Comparison of ENCODE assay signal across 8 mouse cellular contexts in the genomic region with DNA sequence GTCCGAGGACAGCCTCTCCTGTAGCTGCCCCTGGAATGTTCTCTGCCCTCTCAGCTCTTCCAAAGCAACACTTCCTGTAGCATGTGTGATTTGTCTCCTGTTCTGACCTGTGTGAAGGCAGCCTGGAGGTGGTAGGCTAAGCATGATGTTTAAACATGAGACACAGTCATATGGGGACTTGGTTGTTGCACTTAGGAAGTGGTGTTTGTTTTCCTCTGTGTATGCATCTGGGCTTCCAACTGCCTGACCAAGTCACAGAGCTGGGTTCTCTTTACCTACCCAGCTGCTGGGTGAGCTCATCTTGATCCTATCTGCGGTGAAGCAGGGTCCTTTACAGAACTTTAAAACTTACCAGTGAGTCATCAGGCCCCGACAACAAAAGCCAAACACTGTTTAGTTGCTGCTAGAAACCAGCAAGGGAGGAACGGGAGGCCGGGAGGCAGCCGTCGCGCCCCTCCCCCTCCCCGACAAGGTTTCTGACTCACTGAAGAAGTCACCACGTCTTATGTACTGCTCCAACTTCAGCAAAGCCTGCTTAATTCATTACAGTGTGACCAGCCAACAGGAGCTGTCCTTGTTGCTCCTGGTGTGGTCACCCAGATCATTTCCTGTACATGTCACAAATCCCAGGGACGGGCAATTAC. TPM values are rescaled to one million over a fixed set of nuclear protein-coding genes. Genes with fewer than 3 reads are reported as not detected.
DNase-seq lines count a peak whose midpoint lies in the region; ATAC-seq and TF ChIP-seq lines count a peak whose summit lies in the region.

No protein-coding gene starts in this region.

- H3K4me3 ChIP-seq in bone marrow, adult 2 months (replicated peaks; ENCODE audit: control insufficient read depth, low read depth, low read length), result peak overlapping the region; percentile 9
- H3K4me3 ChIP-seq in gastrocnemius, adult 2 months, result peak overlapping the region; percentile 59
- no peak overlapping the region for H3K4me3 ChIP-seq in hindbrain, embryonic 16.5 days (ENCODE audit: low read length)
- peak overlapping the region; percentile 29; the same call in 1 of the 2 replicates for H3K4me3 ChIP-seq in liver, embryonic 11.5 days (ENCODE audit: low read depth, low read length)
- H3K4me3 ChIP-seq in thymus, adult 2 months (ENCODE audit: control insufficient read depth, insufficient read depth, low read length), result no peak overlapping the region

- peak; percentile 15 for DNase-seq in layer of hippocampus, adult 11-12 months (ENCODE audit: low spot score)
- DNase-seq in layer of hippocampus, adult 8-10 months (ENCODE audit: low spot score in 2 of 2), result no peak
- peak; percentile 83 for DNase-seq in gastrocnemius, adult 2 months
- peak; percentile 67 for DNase-seq in liver, embryonic 11.5 days (ENCODE audit: low spot score)
- DNase-seq in naive thymus-derived CD4-positive, alpha-beta T cell, adult 2 months (ENCODE audit: low read depth), result peak; percentile 64
- DNase-seq in thymus, adult 2 months, result peak; percentile 54

- 10% methylated on average over 11 of the region's 11 CpGs for WGBS in bone marrow, adult 2 months
- WGBS in hindbrain, embryonic 16.5 days, result 18% methylated on average over 11 of the region's 11 CpGs
- 13% methylated on average over 11 of the region's 11 CpGs for WGBS in liver, embryonic 11.5 days
- 17% methylated on average over 11 of the region's 11 CpGs for WGBS in thymus, adult 2 months

- H3K36me3 ChIP-seq in hindbrain, embryonic 16.5 days (ENCODE audit: control insufficient read depth, insufficient read depth, low read length), result no peaks in the 10 kb centered on the region
- no peaks in the 10 kb centered on the region for H3K36me3 ChIP-seq in liver, embryonic 11.5 days (ENCODE audit: control insufficient read depth, insufficient read depth, low read length)
- H3K36me3 ChIP-seq in thymus, adult 2 months (ENCODE audit: control insufficient read depth, insufficient read depth, low read length), result no peaks in the 10 kb centered on the region

- H3K4me1 ChIP-seq in bone marrow, adult 2 months (ENCODE audit: control insufficient read depth, insufficient read depth, low read length), result no peaks in the 10 kb centered on the region; the same call in 1 of the 2 replicates
- peaks cover 3% of the 10 kb centered on the region for H3K4me1 ChIP-seq in hindbrain, embryonic 16.5 days (ENCODE audit: control insufficient read depth, insufficient read depth, low read depth, low read length)
- peaks cover 16% of the 10 kb centered on the region for H3K4me1 ChIP-seq in liver, embryonic 11.5 days (replicated peaks; ENCODE audit: control insufficient read depth, insufficient read depth, low read length)
- peaks cover 13% of the 10 kb centered on the region for H3K4me1 ChIP-seq in thymus, adult 2 months (replicated peaks; ENCODE audit: control insufficient read depth, insufficient read depth, low read length)

- no peaks in the 10 kb centered on the region for H3K9me3 ChIP-seq in hindbrain, embryonic 16.5 days (ENCODE audit: control insufficient read depth, low read length)
- no peaks in the 10 kb centered on the region for H3K9me3 ChIP-seq in liver, embryonic 11.5 days (ENCODE audit: control insufficient read depth, low read length)

- no peak for ATAC-seq in hindbrain, embryonic 16.5 days
- ATAC-seq in liver, embryonic 11.5 days (replicated peaks; ENCODE audit: low FRiP score), result peak; percentile 55

- H3K27ac ChIP-seq in bone marrow, adult 2 months (ENCODE audit: control insufficient read depth, insufficient read depth, low read depth, low read length, poor library complexity), result no peak overlapping the region
- peak overlapping the region; percentile 80 for H3K27ac ChIP-seq in gastrocnemius, adult 2 months
- H3K27ac ChIP-seq in hindbrain, embryonic 16.5 days (ENCODE audit: low read depth, low read length), result no peak overlapping the region
- peak overlapping the region; percentile 77 for H3K27ac ChIP-seq in liver, embryonic 11.5 days (ENCODE audit: low read depth, low read length)
- H3K27ac ChIP-seq in thymus, adult 2 months (ENCODE audit: control insufficient read depth, insufficient read depth, low read length), result peak overlapping the region; percentile 30; the same call in 1 of the 2 replicates

- TF ChIP-seq CTCF in bone marrow, adult 2 months (IDR thresholded peaks at IDR 0.05; ENCODE audit: control insufficient read depth, insufficient read depth, low read length), result no peak
- no peak for TF ChIP-seq CTCF in gastrocnemius, adult 2 months (IDR thresholded peaks at IDR 0.05)
- no peak for TF ChIP-seq CTCF in thymus, adult 2 months (IDR thresholded peaks at IDR 0.05; ENCODE audit: borderline replicate concordance, control insufficient read depth, extremely low read depth, insufficient read depth, low read length, poor library complexity)

- H3K9ac ChIP-seq in hindbrain, embryonic 16.5 days (ENCODE audit: low read depth, low read length), result no peak overlapping the region; the same call in 1 of the 2 replicates
- peak overlapping the region; percentile 62 for H3K9ac ChIP-seq in liver, embryonic 11.5 days (ENCODE audit: low read depth, low read length)

- TF ChIP-seq POLR2A in bone marrow, adult 2 months (IDR thresholded peaks at IDR 0.05; ENCODE audit: borderline replicate concordance, control insufficient read depth, low read depth, low read length), result no peak
- TF ChIP-seq POLR2A in thymus, adult 2 months (IDR thresholded peaks at IDR 0.05; ENCODE audit: control insufficient read depth, extremely low read depth, insufficient read depth, low read length, poor library complexity), result no peak

- intact Hi-C loops in gastrocnemius, adult 2 months (cut with DNase I), result no loop called here

- H3K27me3 ChIP-seq in hindbrain, embryonic 16.5 days (replicated peaks; ENCODE audit: control insufficient read depth, insufficient read depth, low read length), result 0 out of 2 replicates have a peak, but pooled peaks cover 2% of the 10 kb centered on the region
- no peaks in the 10 kb centered on the region for H3K27me3 ChIP-seq in liver, embryonic 11.5 days (replicated peaks; ENCODE audit: control insufficient read depth, insufficient read depth, low read length)
- H3K27me3 ChIP-seq in thymus, adult 2 months (ENCODE audit: control insufficient read depth, insufficient read depth, low read length), result no peaks in the 10 kb centered on the region

- peak overlapping the region; percentile 32; the same call in 1 of the 2 replicates for H3K4me2 ChIP-seq in hindbrain, embryonic 16.5 days (ENCODE audit: low read length)
- H3K4me2 ChIP-seq in liver, embryonic 11.5 days, result peak overlapping the region; percentile 64

RNA-seq across cellular contexts. Expression of gene Wee1, which starts 12.8 kb away (rescaled TPM):
- 10 to 100 TPM; 16.4 to 23.0 (median 20.2) TPM for total RNA-seq in layer of hippocampus, adult 8-10 months (2022)
- 8.6 and 13.6 TPM in 2 replicates for polyA plus RNA-seq in bone marrow, adult 2 months (2011; ENCODE audit: insufficient read depth, insufficient read length, low replicate concordance, missing spikeins)
- total RNA-seq in gastrocnemius, adult 2 months (2021), result 1 to 10 TPM in 1 of 2 experiments, under 1 TPM in 1; 0.97 to 3.6 TPM
- 5.1 and 6.5 TPM in 2 replicates for polyA plus RNA-seq in hindbrain, embryonic 16.5 days (2015; fragmentation: Nextera tagmentation; extraction: Ambion mirVana)
- polyA plus RNA-seq in liver, embryonic 11.5 days (2014; fragmentation: Nextera tagmentation; extraction: Ambion mirVana), result 26.5 and 28.0 TPM in 2 replicates
- 13.0 and 32.6 TPM in 2 replicates for polyA plus RNA-seq in thymus, adult 2 months (2012; rRNA removed)

RNA-seq across cellular contexts. Expression of gene Zfp143, which starts 48.1 kb away (rescaled TPM):
- total RNA-seq in layer of hippocampus, adult 8-10 months (2022), result 10 to 100 TPM in 3 of 4 experiments, 1 to 10 TPM in 1; 9.7 to 13.4 (median 11.9) TPM
- polyA plus RNA-seq in bone marrow, adult 2 months (2011; ENCODE audit: insufficient read depth, insufficient read length, low replicate concordance, missing spikeins), result 9.2 and 11.1 TPM in 2 replicates
- 1 to 10 TPM; 9.4 to 9.8 TPM for total RNA-seq in gastrocnemius, adult 2 months (2021)
- polyA plus RNA-seq in hindbrain, embryonic 16.5 days (2015; fragmentation: Nextera tagmentation; extraction: Ambion mirVana), result 13.4 and 13.6 TPM in 2 replicates
- 16.8 and 19.5 TPM in 2 replicates for polyA plus RNA-seq in liver, embryonic 11.5 days (2014; fragmentation: Nextera tagmentation; extraction: Ambion mirVana)
- 31.5 and 35.0 TPM in 2 replicates for polyA plus RNA-seq in thymus, adult 2 months (2012; rRNA removed)

Comparison
In these comparisons a context has a peak if more than half of its experiments do, and no peak if none do; other contexts are left out.
1. DNase-seq: peak in layer of hippocampus, adult 11-12 months (single experiment), gastrocnemius, adult 2 months (single experiment), liver, embryonic 11.5 days (single experiment), naive thymus-derived CD4-positive, alpha-beta T cell, adult 2 months (single experiment) and thymus, adult 2 months (single experiment); none in layer of hippocampus, adult 8-10 months (0 of 2).
2. H3K27ac ChIP-seq: peak in gastrocnemius, adult 2 months (single experiment), liver, embryonic 11.5 days (single experiment) and thymus, adult 2 months (single experiment); none in bone marrow, adult 2 months (single experiment) and hindbrain, embryonic 16.5 days (single experiment).
3. H3K4me3 ChIP-seq: peak in bone marrow, adult 2 months (single experiment), gastrocnemius, adult 2 months (single experiment) and liver, embryonic 11.5 days (single experiment); none in hindbrain, embryonic 16.5 days (single experiment) and thymus, adult 2 months (single experiment).